Mouse (Mus musculus): Measurements from ENCODE around the gene Gsg1l.

DNA sequence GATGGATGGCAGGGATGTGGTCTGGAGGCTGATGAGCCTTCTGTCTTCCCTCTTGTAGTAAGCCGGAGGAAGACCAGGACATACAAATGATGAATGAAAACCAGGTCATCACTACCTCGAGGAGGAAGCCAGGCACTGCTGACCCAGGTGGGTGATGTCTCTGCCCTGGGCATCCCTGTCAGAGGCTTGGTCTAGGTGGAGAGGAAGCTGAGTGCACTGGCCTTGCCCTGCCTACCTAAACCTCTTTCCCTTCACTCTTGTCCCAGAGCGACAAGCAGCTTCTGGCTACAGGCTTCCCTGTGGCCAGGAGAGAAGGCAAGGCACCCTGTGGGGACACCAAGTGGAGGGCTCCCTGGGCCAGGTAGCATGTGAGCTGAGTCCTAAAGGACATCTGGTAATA, 209.3 kb downstream of the Gsg1l start:
- TF ChIP-seq CTCF (IDR thresholded peaks at IDR 0.05; ENCODE audit: low read depth, low read length) (no peak), POLR2A (IDR thresholded peaks at IDR 0.05; ENCODE audit: insufficient read depth, low read length) (no peak), EP300 (IDR thresholded peaks at IDR 0.05; ENCODE audit: insufficient read depth, low read depth, low read length) (no peak)

Measured in ES-Bruce4 (cell line).